Mouse (Mus musculus) small intestine, adult 2 months (tissue): ENCODE measurements around the gene Sult1b1.

Experiments used
- CTCF ChIP-seq: fragments of 200-500 bp; IDR thresholded peaks from 2 replicates; pipeline ENCODE4 v1.5.1; 2012; ENCODE audit warnings: low read depth, mild to moderate bottlenecking, control low read depth, inconsistent platforms, low read length, moderate library complexity, mixed read lengths; ENCODE audit not compliant: insufficient replicate concordance, insufficient read length; ENCODE audit errors: extremely low read depth
- POLR2A ChIP-seq: fragments of 200-500 bp; IDR thresholded peaks from 2 replicates; pipeline ENCODE4 v1.6.1; 2012; ENCODE audit warnings: low read depth, mild to moderate bottlenecking, control low read depth, inconsistent platforms, low read length, moderate library complexity

GRCm38 (mm10) chr5:87498936-87499335 lies 39.1 kb downstream of the Sult1b1 start:
- no peak for TF ChIP-seq CTCF
- no peak for TF ChIP-seq POLR2A
